Mouse (Mus musculus) large intestine, adult 2 months (tissue): ENCODE measurements around the gene Gm45808. TPM values are rescaled to one million over a fixed set of nuclear protein-coding genes. Genes with fewer than 3 reads are reported as not detected.
"Not testable (repeated sequence)": the region's sequence is repeated elsewhere in the genome, so short reads cannot be mapped to it uniquely, and the experiment has no call there.

Source experiments
- DNase-seq: peaks from one replicate; pipeline ENCODE4 v3.0.0-alpha.2; 2012; ENCODE audit warnings: low read depth, low spot score
- WGBS: fragments of 180-500 bp; shearing (Covaris S2); methylation state at CpG from one replicate; pipeline ENCODE4 v1.1.7; 2018; 5-methylcytosine and 5-hydroxymethylcytosine counted together
- polyA plus RNA-seq: library from polyadenylated mRNA; depleted of rRNA; stranded (reverse); fragments of >200 nt; gene quantifications from 2 replicates; pipeline ENCODE4 v1.2.3, GENCODE M21; 2012

Gm45808 gene
- polyA plus RNA-seq, 1 experiment, result not detected

- peak; percentile 87 for DNase-seq
- under 1% methylated on average over 44 of the region's 44 CpGs for WGBS
Measured at GRCm38 (mm10) chr7:45509912-45510787, 23.5 kb upstream of the Gm45808 start, which contains the start of gene Nucb1. TSS of gene Nucb1 (minus strand) at chr7:45510406.

GRCm38 (mm10) chr7:45509181-45509882 lies 22.7 kb upstream of the Gm45808 start:
- WGBS, result 7% methylated on average over 19 of the region's 19 CpGs
- no peak for DNase-seq

- DNase-seq, result no peak
- WGBS, result 42% methylated on average over 6 of the region's 6 CpGs
Measured at GRCm38 (mm10) chr7:45508561-45508960, 21.9 kb upstream of the Gm45808 start.

- whole genome bisulfite sequencing, result 22% methylated on average over 6 of the region's 6 CpGs
Measured at GRCm38 (mm10) chr7:45507583-45507982, 21.0 kb upstream of the Gm45808 start.

GRCm38 (mm10) chr7:45498427-45498826 lies 11.8 kb upstream of the Gm45808 start:
- 95% methylated on average over 6 of the region's 6 CpGs for WGBS

More at GRCm38 (mm10) chr7:45507583-45507982, 21.0 kb upstream of the Gm45808 start:
- peak; percentile 88 for DNase-seq

GRCm38 (mm10) chr7:45494548-45494947 lies 7.9 kb upstream of the Gm45808 start:
- no peak for DNase-seq
- 91% methylated on average over 9 of the region's 9 CpGs for WGBS

More at GRCm38 (mm10) chr7:45498427-45498826, 11.8 kb upstream of the Gm45808 start:
- DNase-seq, result no peak

- DNase-seq, result no peak
- 65% methylated on average over 5 of the region's 5 CpGs for WGBS
Measured at GRCm38 (mm10) chr7:45492951-45493350, 6.3 kb upstream of the Gm45808 start.

- 93% methylated on average over 8 of the region's 8 CpGs for WGBS
- DNase-seq, result no peak
Measured at GRCm38 (mm10) chr7:45492225-45492844, 5.7 kb upstream of the Gm45808 start.

GRCm38 (mm10) chr7:45491264-45491663 lies 4.7 kb upstream of the Gm45808 start:
- no peak for DNase-seq

GRCm38 (mm10) chr7:45490822-45491221 lies 4.2 kb upstream of the Gm45808 start:
- WGBS, result 35% methylated on average over 9 of the region's 9 CpGs
- no peak for DNase-seq

More at GRCm38 (mm10) chr7:45491264-45491663, 4.7 kb upstream of the Gm45808 start:
- 7% methylated on average over 3 of the region's 3 CpGs for WGBS

GRCm38 (mm10) chr7:45489578-45489977 lies 3.0 kb upstream of the Gm45808 start:
- no peak for DNase-seq
- WGBS, result 90% methylated on average over 7 of the region's 7 CpGs

GRCm38 (mm10) chr7:45488293-45489204 lies 1.9 kb upstream of the Gm45808 start, which contains the start of gene Dhdh:
TSS of gene Dhdh (minus strand) at chr7:45488805.
- no peak for DNase-seq
- WGBS, result 19% methylated on average over 38 of the region's 38 CpGs

- 79% methylated on average over 11 of the region's 11 CpGs for WGBS
- DNase-seq, result no peak
Measured at GRCm38 (mm10) chr7:45487861-45488292, 1.3 kb upstream of the Gm45808 start.

GRCm38 (mm10) chr7:45486158-45486557 lies 453 bp downstream of the Gm45808 start:
- DNase-seq, result no peak
- 71% methylated on average over 7 of the region's 7 CpGs for WGBS

- not testable (repeated sequence) for DNase-seq
- 89% methylated on average over 5 of the region's 5 CpGs for WGBS
Measured at GRCm38 (mm10) chr7:45484985-45485384, 1.6 kb downstream of the Gm45808 start.

- 90% methylated on average over 1 of the region's 1 CpGs for WGBS
- DNase-seq, result no peak
Measured at GRCm38 (mm10) chr7:45482166-45482565, 4.4 kb downstream of the Gm45808 start.

GRCm38 (mm10) chr7:45481374-45481927 lies 5.2 kb downstream of the Gm45808 start, which contains the start of gene Tulp2:
TSS of gene Tulp2 (plus strand) at chr7:45481877.
- 54% methylated on average over 15 of the region's 15 CpGs for WGBS
- DNase-seq, result no peak

- WGBS, result 74% methylated on average over 4 of the region's 4 CpGs
Measured at GRCm38 (mm10) chr7:45480310-45480709, 6.3 kb downstream of the Gm45808 start.

More at GRCm38 (mm10) chr7:45480310-45480709, 6.3 kb downstream of the Gm45808 start:
- not testable (repeated sequence) for DNase-seq
